In the genomic region with DNA sequence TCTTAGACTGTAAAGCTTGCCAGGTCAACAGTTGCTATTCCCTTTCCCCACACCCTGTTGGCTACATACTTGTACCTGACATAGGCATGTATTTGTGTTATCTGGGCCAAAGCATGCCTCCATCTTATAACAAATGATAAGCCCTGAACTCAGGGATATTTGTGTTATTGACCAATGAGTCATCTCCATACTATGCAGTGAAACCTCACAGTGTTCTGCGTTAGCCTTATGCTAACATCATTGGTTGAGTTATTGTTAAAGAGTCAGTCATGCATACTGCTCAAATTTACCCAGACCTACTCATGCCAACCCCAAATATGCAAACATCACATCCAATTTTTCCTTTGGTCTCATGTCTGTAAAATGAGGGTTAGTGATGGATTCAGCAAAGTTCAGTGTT, we compare ENCODE assay signal across 20 mouse cellular contexts.
A peak's percentile ranks its signal among the peaks of the same experiment; 100 is the strongest.
DNase-seq lines count a peak whose midpoint lies in the region.
"Had no signal": no experiment of that assay in that cellular context is flagged by ENCODE, and none has a peak within 500 bp of the region (broad histone marks: within the 10 kb centered on the region; RNA-seq: fewer than 3 reads in every experiment).

No protein-coding gene starts in this region.

- peak; percentile 5 for DNase-seq in lung, postnatal 36 days
- no peak for DNase-seq in lung, adult 18-20 months
- peak; percentile 74 for DNase-seq in Muller cell, postnatal 12 days (ENCODE audit: inconsistent ontology term)
- peak; percentile 37 for DNase-seq in NIH3T3 (ENCODE audit: low read depth)
- no peak for DNase-seq in hindbrain, embryonic 10.5 days (ENCODE audit: low spot score)
- DNase-seq: adrenal gland, adult 2 months; adrenal gland, postnatal 10 days; adrenal gland, postnatal 25 days; cerebellum, adult 11 months; cerebellum, adult 18-20 months; cerebellum, adult 8-10 months; cerebellum, adult 9-11 months; cerebellum, postnatal 14 days; cerebellum, postnatal 36 days; embryo, embryonic 11 days had no signal

- WGBS in hindbrain, embryonic 10.5 days, result 93% methylated on average over 1 of the region's 1 CpGs

- H3K27me3 ChIP-seq in hindbrain, embryonic 10.5 days (ENCODE audit: insufficient read depth, poor library complexity, severe bottlenecking), result no peaks in the 10 kb centered on the region
- H3K27me3 ChIP-seq: embryonic facial prominence, embryonic 13.5 days; embryonic facial prominence, embryonic 15.5 days; forebrain, embryonic 12.5 days had no signal

- H3K36me3 ChIP-seq in hindbrain, embryonic 10.5 days, result no peaks in the 10 kb centered on the region
- H3K36me3 ChIP-seq: embryonic facial prominence, embryonic 13.5 days; embryonic facial prominence, embryonic 15.5 days; forebrain, embryonic 10.5 days; forebrain, embryonic 12.5 days had no signal

- no peaks in the 10 kb centered on the region for H3K9me3 ChIP-seq in hindbrain, embryonic 10.5 days
- H3K9me3 ChIP-seq: embryonic facial prominence, embryonic 13.5 days; embryonic facial prominence, embryonic 15.5 days; forebrain, embryonic 10.5 days; forebrain, embryonic 12.5 days had no signal

- H3K27ac ChIP-seq in hindbrain, embryonic 10.5 days, result no peak overlapping the region
- H3K27ac ChIP-seq: embryonic facial prominence, embryonic 13.5 days; embryonic facial prominence, embryonic 15.5 days; forebrain, embryonic 10.5 days; forebrain, embryonic 12.5 days had no signal

- no peak overlapping the region for H3K4me3 ChIP-seq in hindbrain, embryonic 10.5 days
- H3K4me3 ChIP-seq: embryonic facial prominence, embryonic 13.5 days; embryonic facial prominence, embryonic 15.5 days; erythroblast, embryonic 14.5 days; forebrain, embryonic 10.5 days; forebrain, embryonic 12.5 days had no signal

- H3K4me1 ChIP-seq in hindbrain, embryonic 10.5 days (replicated peaks), result peaks cover 5% of the 10 kb centered on the region; the same call in 1 of the 2 replicates
- H3K4me1 ChIP-seq: embryonic facial prominence, embryonic 13.5 days; embryonic facial prominence, embryonic 15.5 days; forebrain, embryonic 10.5 days; forebrain, embryonic 12.5 days had no signal

Comparison
In these comparisons a context has a peak if more than half of its experiments do, and no peak if none do; other contexts are left out.
1. DNase-seq: peak in lung, postnatal 36 days (single experiment), Muller cell, postnatal 12 days (single experiment) and NIH3T3 (single experiment); none in lung, adult 18-20 months (0 of 2) and hindbrain, embryonic 10.5 days (single experiment).